ENCODE assay signal across 13 mouse cellular contexts in the genomic region with DNA sequence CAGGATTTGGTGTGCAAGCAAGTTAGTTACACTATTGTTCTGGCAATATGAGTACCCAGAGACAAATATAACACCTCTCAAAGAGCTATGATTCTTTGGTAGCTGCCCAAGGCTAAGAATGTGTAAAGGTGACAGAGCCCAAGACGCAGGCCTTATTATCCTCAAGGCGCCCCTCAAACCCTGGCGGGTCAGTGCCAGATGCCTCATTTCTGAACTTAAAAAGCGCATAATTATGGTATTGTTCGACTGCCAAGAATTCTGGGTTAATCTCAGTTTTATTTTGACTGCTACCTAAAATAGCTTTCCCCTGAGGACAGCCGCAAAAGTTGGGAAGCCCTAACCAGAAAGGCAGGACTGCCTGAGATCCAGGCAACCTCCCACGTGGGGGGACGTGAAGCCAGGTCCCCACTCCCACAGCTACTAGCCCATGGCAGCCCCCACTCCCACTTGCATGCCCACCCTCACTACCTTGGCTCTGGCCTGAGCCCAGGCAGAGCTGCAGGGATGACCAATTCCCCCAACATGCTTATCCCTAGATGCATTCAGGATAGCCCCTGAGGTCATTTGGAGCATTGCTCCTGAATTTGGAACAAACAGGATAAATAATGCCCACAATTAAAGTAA.
A peak's percentile ranks its signal among the peaks of the same experiment; 100 is the strongest.
DNase-seq lines count a peak whose midpoint lies in the region; ATAC-seq and TF ChIP-seq lines count a peak whose summit lies in the region.
"Had no signal": no experiment of that assay in that cellular context is flagged by ENCODE, and none has a peak within 500 bp of the region (broad histone marks: within the 10 kb centered on the region; RNA-seq: fewer than 3 reads in every experiment).

No protein-coding gene starts in this region.

- 47% methylated on average over 8 of the region's 8 CpGs for WGBS in heart, embryonic 14.5 days

- DNase-seq in heart, postnatal 4 days, result no peak
- DNase-seq in retina, postnatal 1 day, result peak; percentile 8
- no peak for DNase-seq in retina, embryonic 14.5 days (ENCODE audit: low spot score)
- DNase-seq in thymus, postnatal 14 days, result no peak
- DNase-seq in gastrocnemius, postnatal 14 days, result no peak
- DNase-seq in spleen, adult 18-20 months, result no peak
- DNase-seq: cerebellum, postnatal 14 days; gastrocnemius, postnatal 25 days; thymus, postnatal 4 days had no signal

- H3K9ac ChIP-seq in heart, embryonic 14.5 days (ENCODE audit: low read length), result no peak overlapping the region
- H3K9ac ChIP-seq: liver, embryonic 15.5 days had no signal

- TF ChIP-seq POLR2A in embryonic fibroblast, embryonic 13.5 days (IDR thresholded peaks at IDR 0.05; ENCODE audit: low read depth, low read length), result no peak

- H3K4me2 ChIP-seq in heart, embryonic 14.5 days (ENCODE audit: low read length), result no peak overlapping the region
- H3K4me2 ChIP-seq: liver, embryonic 15.5 days had no signal

- H3K4me3 ChIP-seq in heart, embryonic 14.5 days (ENCODE audit: control insufficient read depth in 1 of 2, insufficient read depth in 1 of 2, low read depth in 1 of 2, low read length in 2 of 2), result no peak overlapping the region
- no peak overlapping the region for H3K4me3 ChIP-seq in embryonic fibroblast, embryonic 13.5 days (ENCODE audit: insufficient read depth, low read length)
- H3K4me3 ChIP-seq: liver, embryonic 15.5 days had no signal

- ATAC-seq in heart, embryonic 14.5 days (ENCODE audit: insufficient number of reproducible peaks, insufficient read depth, low FRiP score, low read depth), result peak; percentile 33; the same call in 1 of the 2 replicates
- ATAC-seq: hindbrain, postnatal 0 days had no signal

- intact Hi-C loops in gastrocnemius, postnatal 14 days (cut with DNase I; ENCODE audit: low total_unique reads), result no loop called here

- peak overlapping the region; percentile 4 to 51; a peak in 2 of 4 replicates for H3K27ac ChIP-seq in heart, embryonic 14.5 days (replicated peaks in 1 of 2; ENCODE audit: control insufficient read depth in 1 of 2, insufficient read depth in 1 of 2, low read depth in 2 of 2, low read length in 2 of 2)
- peak overlapping the region; percentile 58 for H3K27ac ChIP-seq in embryonic fibroblast, embryonic 13.5 days (ENCODE audit: insufficient read depth, low read length)
- H3K27ac ChIP-seq: hindbrain, postnatal 0 days; liver, embryonic 15.5 days had no signal

- H3K36me3 ChIP-seq in heart, embryonic 14.5 days (ENCODE audit: control insufficient read depth, insufficient read depth, low read length), result no peaks in the 10 kb centered on the region
- H3K36me3 ChIP-seq: liver, embryonic 15.5 days had no signal

- no peaks in the 10 kb centered on the region for H3K27me3 ChIP-seq in heart, embryonic 14.5 days (ENCODE audit: control insufficient read depth, insufficient read depth, low read length)
- H3K27me3 ChIP-seq: liver, embryonic 15.5 days had no signal

- no peaks in the 10 kb centered on the region for H3K9me3 ChIP-seq in heart, embryonic 14.5 days (ENCODE audit: control insufficient read depth, low read length)
- H3K9me3 ChIP-seq: liver, embryonic 15.5 days had no signal

- H3K4me1 ChIP-seq in heart, embryonic 14.5 days (ENCODE audit: control insufficient read depth in 2 of 2, insufficient read depth in 2 of 2, low read length in 2 of 2), result peaks cover 19 to 23% of the 10 kb centered on the region in 2 experiments; a peak in 3 of 4 replicates
- H3K4me1 ChIP-seq in embryonic fibroblast, embryonic 13.5 days (ENCODE audit: control insufficient read depth, insufficient read depth, low read length), result peaks cover 13% of the 10 kb centered on the region

- TF ChIP-seq CTCF in embryonic fibroblast, embryonic 13.5 days (IDR thresholded peaks at IDR 0.05; ENCODE audit: borderline replicate concordance, insufficient read depth, low read length), result no peak
